Mouse (Mus musculus) liver, embryonic 13.5 days (tissue): ENCODE data around the gene Dnase2a. TPM values are rescaled to one million over a fixed set of nuclear protein-coding genes. Genes with fewer than 3 reads are reported as not detected.

ENCODE experiments used
- ATAC-seq: fragments of 200-750 bp; cut with Nextera tagmentation; 2 replicates; pipeline ENCODE4 v1.8.0; 2017; ENCODE audit warnings: low read depth, mild to moderate bottlenecking, moderate number of reproducible peaks, moderate library complexity
- DNase-seq: peaks from one replicate; pipeline ENCODE4 v3.0.0; 2022
- H3K27ac ChIP-seq: fragments of 300-500 bp; sonication (generic); 2 replicates; pipeline ENCODE4 v1.5.1; 2015; ENCODE audit warnings: moderate library complexity, mild to moderate bottlenecking, inconsistent platforms
- H3K27me3 ChIP-seq: fragments of 300-500 bp; sonication (generic); 2 replicates; pipeline ENCODE4 v1.6.1; 2015; ENCODE audit warnings: mild to moderate bottlenecking, inconsistent platforms
- H3K36me3 ChIP-seq: fragments of 300-500 bp; sonication (generic); 2 replicates; pipeline ENCODE4 v1.6.1; 2015; ENCODE audit warnings: mild to moderate bottlenecking, inconsistent platforms
- H3K4me1 ChIP-seq: fragments of 300-500 bp; sonication (generic); replicated peaks from 2 replicates; pipeline ENCODE4 v1.6.1; 2015; ENCODE audit warnings: inconsistent platforms
- H3K4me2 ChIP-seq: fragments of 300-500 bp; sonication (generic); 2 replicates; pipeline ENCODE4 v1.6.1; 2015; ENCODE audit warnings: inconsistent platforms, mild to moderate bottlenecking, moderate library complexity
- H3K4me3 ChIP-seq: fragments of 300-500 bp; sonication (generic); replicated peaks from 2 replicates; pipeline ENCODE4 v1.5.1; 2015; ENCODE audit warnings: mild to moderate bottlenecking, inconsistent platforms
- H3K9ac ChIP-seq: fragments of 300-500 bp; sonication (generic); 2 replicates; pipeline ENCODE4 v1.6.1; 2015; ENCODE audit warnings: mild to moderate bottlenecking, inconsistent platforms
- H3K9me3 ChIP-seq: fragments of 300-500 bp; sonication (generic); replicated peaks from 2 replicates; pipeline ENCODE4 v1.6.1; 2016; ENCODE audit warnings: inconsistent platforms
- WGBS: fragments of 180-500 bp; shearing (Covaris S2); methylation state at CpG from one replicate; pipeline ENCODE4 v1.1.7; 2015; ENCODE audit not compliant: insufficient replicate concordance; 5-methylcytosine and 5-hydroxymethylcytosine counted together
- polyA plus RNA-seq: library from polyadenylated mRNA; unstranded; fragments of >200 nt; fragmentation: Nextera tagmentation; extraction: Ambion mirVana; gene quantifications from 2 replicates; pipeline ENCODE4 v1.2.1, GENCODE M21; 2015

Dnase2a gene
- polyA plus RNA-seq, 1 experiment from 2014 or later: 10.4 TPM

DNA sequence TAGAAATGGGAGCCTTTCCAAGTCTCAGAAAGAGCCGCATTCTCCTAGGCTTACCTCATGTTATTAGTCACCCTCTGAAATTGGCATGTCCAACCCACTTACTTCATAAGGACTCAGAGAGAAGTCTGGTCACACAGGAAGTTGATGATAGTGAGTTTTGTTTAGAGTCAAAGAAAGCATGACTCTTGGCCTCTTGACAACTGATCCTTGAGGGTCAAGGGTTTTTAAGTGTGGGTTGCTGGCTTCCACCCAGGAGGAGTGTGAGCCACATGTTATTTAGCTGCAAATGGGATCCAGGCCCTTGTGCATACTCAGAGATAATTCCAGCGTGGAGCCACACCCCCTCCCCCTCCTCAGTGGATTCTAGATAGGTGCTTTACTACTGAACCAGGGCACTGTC, 13.2 kb downstream of the Dnase2a start:
- no peaks in the 10 kb centered on the region for H3K36me3 ChIP-seq
- no peak overlapping the region for H3K27ac ChIP-seq
- DNase-seq (no peak), ATAC-seq (no peak)
- WGBS: 61% methylated on average over 2 of the region's 2 CpGs
- H3K4me2 ChIP-seq: no peak overlapping the region
- 0 out of 2 replicates have a peak, but pooled peaks cover 6% of the 10 kb centered on the region for H3K4me1 ChIP-seq
- H3K9ac ChIP-seq: no peak overlapping the region
- H3K9me3 ChIP-seq: no peaks in the 10 kb centered on the region
- no peak overlapping the region for H3K4me3 ChIP-seq
- H3K27me3 ChIP-seq: peaks cover 65% of the 10 kb centered on the region

- peaks cover 14% of the 10 kb centered on the region for H3K4me1 ChIP-seq
- peaks cover 54% of the 10 kb centered on the region for H3K27me3 ChIP-seq
- H3K9ac ChIP-seq: no peak overlapping the region
- no peak overlapping the region for H3K4me2 ChIP-seq
- ATAC-seq (no peak), DNase-seq (no peak)
- WGBS: 48% methylated on average over 7 of the region's 7 CpGs
- H3K27ac ChIP-seq: no peak overlapping the region
- H3K9me3 ChIP-seq: no peaks in the 10 kb centered on the region
- H3K4me3 ChIP-seq: no peak overlapping the region
- H3K36me3 ChIP-seq: no peaks in the 10 kb centered on the region
These were observed 17.2 kb downstream of the Dnase2a start for GRCm38 (mm10) chr8:84925557-84925956.

DNA sequence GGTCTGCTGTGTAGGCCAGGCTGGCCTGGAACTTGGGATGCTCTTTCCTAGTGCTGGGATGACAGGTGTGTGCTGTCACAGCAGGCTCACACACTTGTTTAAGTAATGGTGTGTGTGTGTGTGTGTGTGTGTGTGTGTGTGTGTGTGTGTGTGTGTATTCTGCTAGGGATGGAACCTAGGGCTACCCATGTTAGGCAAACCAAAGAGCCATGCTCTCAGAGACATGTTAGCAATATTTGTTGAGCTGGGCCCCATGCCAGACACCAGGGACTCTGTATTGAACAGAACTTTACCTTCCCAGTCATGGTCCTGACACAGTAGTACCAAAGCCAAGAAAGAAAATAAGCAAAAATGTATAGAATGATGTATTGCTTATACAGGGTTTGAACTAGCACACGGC, 19.2 kb downstream of the Dnase2a start:
- H3K4me1 ChIP-seq: peaks cover 8% of the 10 kb centered on the region
- DNase-seq (no peak), ATAC-seq (no peak)
- H3K36me3 ChIP-seq: no peaks in the 10 kb centered on the region
- H3K9ac ChIP-seq: no peak overlapping the region
- H3K4me2 ChIP-seq: no peak overlapping the region
- H3K4me3 ChIP-seq: no peak overlapping the region
- H3K9me3 ChIP-seq: no peaks in the 10 kb centered on the region
- WGBS: 56% methylated on average over 1 of the region's 1 CpGs
- peaks cover 70% of the 10 kb centered on the region for H3K27me3 ChIP-seq
- no peak overlapping the region for H3K27ac ChIP-seq

- no peaks in the 10 kb centered on the region for H3K36me3 ChIP-seq
- DNase-seq (no peak), ATAC-seq (peak; percentile 67)
- no peak overlapping the region for H3K9ac ChIP-seq
- H3K4me3 ChIP-seq: 0 out of 2 replicates have a peak overlapping the region, but pooled peaks have one; percentile 8
- H3K27me3 ChIP-seq: peaks cover 74% of the 10 kb centered on the region
- WGBS: 7% methylated on average over 47 of the region's 52 CpGs
- no peak overlapping the region for H3K27ac ChIP-seq
- H3K4me2 ChIP-seq: peak overlapping the region; percentile 47
- no peaks in the 10 kb centered on the region for H3K9me3 ChIP-seq
- peaks cover 8% of the 10 kb centered on the region for H3K4me1 ChIP-seq
These were observed 20.3 kb downstream of the Dnase2a start for GRCm38 (mm10) chr8:84928456-84929306.

DNA sequence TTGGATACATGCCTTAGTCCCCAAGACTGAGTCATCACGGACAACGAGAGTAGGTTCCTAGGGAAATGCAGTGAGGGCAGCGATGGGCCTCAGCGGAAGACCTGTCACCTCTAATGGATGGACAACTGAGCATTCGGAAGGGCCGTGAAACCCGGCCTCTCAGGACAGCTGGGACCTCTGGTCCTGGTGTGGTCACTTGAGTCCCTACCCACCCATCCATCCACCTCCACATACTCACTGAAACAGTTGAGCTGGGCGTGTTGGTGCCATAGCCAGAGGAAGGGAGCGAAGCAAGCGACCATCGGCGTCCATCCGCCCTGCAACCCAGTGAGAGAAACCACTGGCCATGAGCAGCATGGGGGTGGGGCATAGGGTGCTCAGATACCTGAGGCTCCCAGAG, 22.2 kb downstream of the Dnase2a start:
- no peak overlapping the region for H3K27ac ChIP-seq
- H3K4me3 ChIP-seq: no peak overlapping the region
- H3K4me1 ChIP-seq: peaks cover 21% of the 10 kb centered on the region
- WGBS: 77% methylated on average over 13 of the region's 13 CpGs
- H3K9ac ChIP-seq: no peak overlapping the region
- no peaks in the 10 kb centered on the region for H3K9me3 ChIP-seq
- no peaks in the 10 kb centered on the region for H3K36me3 ChIP-seq
- DNase-seq (no peak), ATAC-seq (no peak)
- H3K27me3 ChIP-seq: peaks cover 78% of the 10 kb centered on the region
- no peak overlapping the region for H3K4me2 ChIP-seq

GRCm38 (mm10) chr8:84933767-84934559, 25.6 kb downstream of the Dnase2a start:
- WGBS: 68% methylated on average over 16 of the region's 16 CpGs
- H3K27me3 ChIP-seq: peaks cover 99% of the 10 kb centered on the region
- no peak overlapping the region for H3K9ac ChIP-seq
- DNase-seq: no peak
- H3K4me3 ChIP-seq: no peak overlapping the region
- H3K36me3 ChIP-seq: no peaks in the 10 kb centered on the region
- H3K9me3 ChIP-seq: no peaks in the 10 kb centered on the region
- H3K4me2 ChIP-seq: no peak overlapping the region
- no peak for ATAC-seq
- no peak overlapping the region for H3K27ac ChIP-seq
- peaks cover 37% of the 10 kb centered on the region for H3K4me1 ChIP-seq

GRCm38 (mm10) chr8:84934860-84935259, 26.5 kb downstream of the Dnase2a start:
- WGBS: 5% methylated on average over 15 of the region's 15 CpGs
- H3K4me1 ChIP-seq: peaks cover 36% of the 10 kb centered on the region
- H3K9ac ChIP-seq: no peak overlapping the region
- H3K4me2 ChIP-seq: no peak overlapping the region
- ATAC-seq: no peak
- no peaks in the 10 kb centered on the region for H3K9me3 ChIP-seq
- peaks cover 99% of the 10 kb centered on the region for H3K27me3 ChIP-seq
- no peak overlapping the region for H3K4me3 ChIP-seq
- DNase-seq: no peak
- no peak overlapping the region for H3K27ac ChIP-seq
- H3K36me3 ChIP-seq: no peaks in the 10 kb centered on the region

DNA sequence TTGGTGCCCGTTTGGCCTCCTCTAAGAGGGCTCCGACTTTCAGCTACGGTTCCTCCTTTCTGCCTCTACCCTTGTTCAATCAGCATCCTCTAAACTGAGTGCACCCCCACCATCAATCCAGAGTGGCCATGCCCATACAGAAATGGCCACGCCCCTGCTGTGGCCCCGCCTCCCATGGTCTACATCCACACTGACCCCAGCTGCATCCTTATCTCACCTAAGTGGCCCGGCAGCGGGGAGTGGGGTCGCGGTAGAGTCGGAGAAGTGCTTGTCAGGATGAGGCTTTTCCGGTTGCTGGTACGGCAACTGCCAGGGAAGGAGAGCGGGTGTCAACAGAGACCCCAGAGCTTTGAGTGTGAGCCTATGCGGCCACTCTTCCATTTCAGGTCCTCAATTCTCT, 27.1 kb downstream of the Dnase2a start:
- Histone ChIP-seq H3K27me3 (peaks cover 98% of the 10 kb centered on the region), H3K9me3 (no peaks in the 10 kb centered on the region), H3K36me3 (no peaks in the 10 kb centered on the region), H3K9ac (no peak overlapping the region), H3K4me3 (no peak overlapping the region), H3K4me1 (peaks cover 36% of the 10 kb centered on the region), H3K27ac (no peak overlapping the region), H3K4me2 (no peak overlapping the region)
- ATAC-seq: no peak
- no peak for DNase-seq
- 4% methylated on average over 14 of the region's 14 CpGs for WGBS

DNA sequence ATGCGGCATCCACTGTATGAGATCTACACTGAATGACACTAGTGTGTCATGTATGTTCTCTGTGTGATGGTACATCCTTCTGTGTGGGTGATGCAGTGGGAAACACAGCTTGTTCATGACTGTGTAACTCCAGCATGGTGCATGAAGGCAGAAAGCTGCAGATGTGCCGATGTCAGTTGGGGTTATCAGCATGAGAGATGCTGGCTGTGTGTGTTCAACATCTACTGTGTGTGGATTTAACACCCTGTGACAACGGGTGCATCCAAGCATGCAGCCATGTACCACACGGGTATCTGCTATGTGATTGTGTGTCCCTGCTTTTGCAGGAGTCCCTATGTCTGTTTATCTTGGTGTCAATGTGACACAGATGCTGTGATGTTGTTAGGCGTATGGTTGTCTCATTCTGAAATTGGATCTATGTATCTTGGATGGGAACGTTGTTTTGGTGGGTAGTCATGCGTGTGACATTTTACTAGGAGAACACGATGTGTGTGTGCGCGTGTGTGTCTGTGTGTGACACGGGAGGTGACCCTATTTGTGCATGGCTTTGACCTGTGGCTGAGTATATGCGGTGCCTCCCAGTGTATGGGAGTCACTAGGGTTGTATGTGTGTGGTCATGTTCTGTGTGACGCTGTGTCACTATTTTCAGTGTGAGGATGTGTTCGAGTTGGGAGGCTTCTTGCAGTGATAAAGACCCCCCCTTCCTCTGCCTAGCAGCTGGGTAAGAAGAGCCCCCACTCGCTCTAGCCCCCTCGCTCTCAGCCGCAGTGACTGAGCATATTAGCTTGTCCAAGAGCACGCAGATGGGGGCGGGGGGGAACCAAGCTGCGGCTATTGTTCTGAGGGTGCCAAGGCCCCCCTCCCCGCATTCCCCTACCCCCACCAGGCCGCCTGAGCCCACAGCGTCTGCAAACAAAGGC, 27.9 kb downstream of the Dnase2a start:
- Histone ChIP-seq H3K27ac (no peak overlapping the region), H3K4me2 (peak overlapping the region; percentile 72), H3K4me1 (peaks cover 36% of the 10 kb centered on the region), H3K36me3 (no peaks in the 10 kb centered on the region), H3K4me3 (peak overlapping the region; percentile 53), H3K9ac (peak overlapping the region; percentile 47), H3K27me3 (peaks cover 98% of the 10 kb centered on the region), H3K9me3 (no peaks in the 10 kb centered on the region)
- WGBS: 19% methylated on average over 23 of the region's 23 CpGs
- DNase-seq (no peak), ATAC-seq (no peak)

DNA sequence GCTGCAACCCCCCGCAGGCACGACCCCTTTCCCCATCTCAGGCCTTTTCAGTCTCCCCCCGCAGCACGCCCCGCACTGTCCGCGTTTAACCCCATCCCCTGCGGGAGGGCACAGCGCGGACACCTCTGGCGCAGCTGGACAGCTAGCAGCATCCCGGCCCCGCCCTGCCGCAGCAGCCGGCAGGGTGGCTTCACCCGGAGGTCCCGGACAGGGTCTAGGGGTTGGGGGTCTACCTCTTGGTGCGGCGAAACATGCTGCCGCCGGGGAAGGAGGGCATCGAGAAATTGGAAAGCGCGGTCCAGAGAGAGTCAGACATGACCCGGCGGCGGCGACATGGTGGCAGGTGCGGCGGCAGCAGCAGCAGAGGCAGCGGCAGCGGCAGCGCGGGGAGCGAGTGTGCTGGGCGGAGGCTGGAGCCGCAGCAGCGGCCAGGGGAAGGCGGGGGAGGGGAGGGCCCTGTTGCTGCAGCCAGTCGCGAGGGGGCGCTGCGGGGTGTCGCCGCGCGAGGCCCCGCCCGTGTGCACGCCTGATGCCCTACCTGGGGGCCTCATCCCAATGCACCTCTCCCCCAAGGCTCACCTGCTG, 28.7 kb downstream of the Dnase2a start, which contains the start of gene Mast1:
Gene Mast1, minus strand, starts transcription at position 398 of the 585 bp plus-strand sequence.
- peak within 1 kb of the TSS; percentile 53 for H3K4me3 ChIP-seq
- DNase-seq: peak; percentile 49
- WGBS: 2% methylated on average over 49 of the region's 50 CpGs
- peaks cover 97% of the 10 kb centered on the region for H3K27me3 ChIP-seq
- H3K4me1 ChIP-seq: peaks cover 36% of the 10 kb centered on the region
- H3K9ac ChIP-seq: peak within 1 kb of the TSS; percentile 47
- peak within 1 kb of the TSS; percentile 72 for H3K4me2 ChIP-seq
- no peak within 1 kb of the TSS for H3K27ac ChIP-seq
- peak; percentile 77 for ATAC-seq
- H3K36me3 ChIP-seq: no peaks in the 10 kb centered on the region
- H3K9me3 ChIP-seq: no peaks in the 10 kb centered on the region
